Mouse (Mus musculus) thymus, adult 18-20 months (tissue): Measurements from ENCODE around the gene Rph3al.

Experiments
- DNase-seq, 2 experiments: peaks; one replicate each; pipeline ENCODE4 v3.0.0; 2022; ENCODE audit warnings: mixed read lengths in 2 of 2

Rph3al gene

DNA sequence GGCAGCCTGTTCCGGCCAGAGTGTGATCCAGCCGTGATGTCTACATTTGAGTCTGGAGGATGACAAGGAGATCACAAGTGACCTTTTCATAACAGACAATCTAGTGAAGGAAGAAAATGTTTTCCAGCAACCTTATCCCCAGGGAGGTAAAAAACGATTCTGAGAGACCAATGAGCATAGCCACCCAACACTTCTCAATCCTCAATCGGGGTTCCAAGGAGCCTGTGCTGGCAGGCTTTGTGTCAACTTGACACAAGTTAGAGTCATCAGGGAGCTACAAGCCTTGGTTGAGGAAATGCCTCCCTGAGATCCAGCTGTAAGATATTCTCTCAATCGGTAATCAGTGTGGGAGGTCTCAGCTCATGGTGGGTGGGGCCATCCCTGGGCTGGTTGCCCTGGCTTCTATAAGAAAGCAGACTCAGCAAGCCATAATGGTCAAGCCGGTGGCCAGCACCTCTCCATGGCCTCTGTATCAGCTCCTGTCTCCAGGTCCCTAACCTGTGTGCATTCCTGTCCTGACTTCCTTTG lies at the start of gene Rph3al:
Rph3al (minus strand) TSS at position 51 of the 528 bp plus-strand sequence.
- no peak for DNase-seq

DNA sequence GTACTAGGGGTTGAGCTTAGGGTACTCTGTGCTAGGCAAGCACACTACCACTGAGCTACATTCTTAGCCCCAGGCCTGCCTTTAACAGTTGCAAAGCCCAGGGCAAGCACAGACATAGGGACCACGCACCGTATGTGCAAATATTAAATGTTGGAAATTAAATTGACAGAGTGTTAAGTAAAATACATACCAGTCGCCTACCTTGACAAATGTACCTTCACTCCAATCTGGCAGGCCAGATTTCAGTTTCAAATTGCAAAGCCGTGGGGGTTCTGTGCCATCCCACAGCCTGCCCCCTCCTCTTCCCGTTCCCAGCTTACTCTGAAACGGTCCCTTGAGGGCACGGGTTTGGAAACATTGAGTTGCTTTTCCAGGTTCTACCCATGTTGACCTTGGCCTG lies 47.7 kb upstream of the Rph3al start:
- DNase-seq = no peak

DNA sequence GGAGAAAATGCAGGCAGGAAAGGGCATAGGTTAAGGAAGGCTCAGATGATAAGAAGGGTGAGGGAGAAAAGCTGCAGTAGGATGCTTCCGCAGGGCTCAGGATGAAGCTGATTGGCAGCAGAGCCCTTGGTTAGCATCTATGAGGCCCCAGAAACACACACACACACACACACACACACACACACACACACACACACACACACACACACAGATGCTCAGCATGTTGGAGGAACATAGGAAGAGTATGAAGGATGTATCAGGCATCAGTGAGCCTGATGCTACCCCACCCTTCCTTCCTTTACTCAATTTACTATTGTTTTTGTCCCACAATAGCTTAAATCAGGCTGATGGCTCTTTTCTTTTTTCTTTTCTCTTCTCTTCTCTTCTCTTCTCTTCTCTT lies 46.4 kb upstream of the Rph3al start:
- DNase-seq = no peak

DNA sequence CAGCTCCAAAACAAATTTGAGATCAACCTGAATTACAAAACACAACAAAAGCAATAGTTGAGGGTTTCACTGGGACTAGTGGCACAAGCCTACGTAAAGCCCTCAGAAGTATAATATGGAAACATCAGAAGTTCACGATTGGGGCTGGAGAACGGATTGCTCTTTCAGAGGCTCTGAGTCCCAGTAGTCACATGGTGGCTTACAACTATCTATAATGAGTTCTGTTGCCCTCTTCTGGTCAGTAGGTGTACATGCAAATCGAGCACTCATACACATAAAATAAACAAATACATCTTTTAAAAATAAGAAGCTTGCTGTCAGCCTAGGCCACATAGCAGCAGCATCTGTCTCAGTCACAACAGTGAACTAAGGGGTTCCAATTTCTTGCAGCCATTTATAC lies 45.0 kb upstream of the Rph3al start:
- DNase-seq = no peak

DNA sequence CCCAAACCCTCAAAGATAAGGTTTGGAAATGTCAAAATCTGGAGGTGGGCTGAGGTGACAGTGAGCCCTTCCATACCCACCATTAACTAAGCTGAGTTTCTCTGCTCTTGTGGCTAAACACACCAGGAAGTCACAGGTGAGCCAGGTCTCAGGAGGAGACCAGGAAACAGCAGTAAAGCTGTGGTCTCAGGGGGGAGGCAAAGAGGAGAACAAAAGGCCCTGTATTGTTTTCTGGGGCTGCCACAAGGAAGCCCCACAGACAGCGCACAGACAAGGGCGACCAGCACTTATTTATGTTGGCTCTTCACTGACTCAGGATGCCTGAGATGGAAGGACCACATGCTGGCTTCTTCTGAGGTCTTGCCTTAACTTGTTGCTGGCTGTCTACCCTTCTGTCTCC lies 42.2 kb upstream of the Rph3al start:
- DNase-seq = peak in 1 of 2 experiments; percentile 38

DNA sequence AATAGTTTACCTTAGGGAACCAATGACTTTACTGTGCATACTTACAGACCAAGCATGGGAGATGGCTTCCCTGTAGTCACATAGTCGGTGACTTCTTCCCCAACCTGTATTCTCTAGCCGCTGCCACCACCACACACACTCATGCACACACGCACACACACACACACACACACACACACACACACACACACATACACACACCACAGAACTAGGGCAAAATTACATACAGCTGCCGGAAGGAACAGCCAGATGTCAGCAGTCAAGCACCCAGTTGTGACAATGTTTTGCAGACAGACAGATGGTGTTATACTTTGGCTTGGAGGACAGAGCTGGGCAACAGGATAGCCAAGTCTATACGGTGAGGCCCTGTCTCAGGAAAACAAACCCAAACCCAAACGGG lies 39.8 kb upstream of the Rph3al start:
- DNase-seq = peak; percentile 17 to 58

DNA sequence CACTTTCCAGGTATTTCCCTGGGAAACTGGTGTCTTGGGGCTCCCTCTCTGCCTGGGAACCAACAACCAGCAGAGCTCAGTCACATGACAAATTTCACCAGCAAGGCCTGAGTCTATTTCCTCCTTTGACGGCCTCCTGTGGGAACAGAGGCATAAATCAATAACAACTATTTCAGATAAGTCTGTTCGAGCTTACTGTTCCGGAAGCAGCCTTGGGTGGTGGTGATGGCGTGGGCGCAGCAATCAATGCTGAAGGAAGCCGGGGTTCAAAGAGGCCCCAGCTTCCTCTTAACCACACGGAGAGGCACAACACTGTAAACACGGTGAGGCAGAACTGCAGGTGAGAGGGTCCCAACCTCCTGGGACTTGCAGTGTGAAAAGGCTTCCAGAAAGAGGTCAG lies 38.5 kb upstream of the Rph3al start:
- peak; percentile 73 to 87 for DNase-seq

DNA sequence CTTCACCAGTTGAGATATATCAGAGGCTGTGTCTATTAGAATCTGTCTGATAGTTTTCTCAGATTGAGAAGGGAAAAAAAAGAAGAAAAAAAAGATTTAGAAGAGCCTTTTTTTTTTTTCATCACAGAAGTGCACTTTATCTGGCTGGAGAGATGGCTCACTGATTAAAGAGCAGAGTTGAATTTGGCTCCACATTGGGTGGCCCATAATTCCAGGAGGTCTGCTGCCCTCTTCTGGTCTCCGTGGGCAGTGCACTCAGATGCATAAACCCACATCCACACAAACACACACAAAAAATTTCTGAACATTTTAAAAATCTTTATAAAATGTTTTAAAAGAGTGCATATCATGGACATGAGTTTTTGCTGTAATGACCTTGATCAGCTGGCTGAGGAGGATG lies 35.8 kb upstream of the Rph3al start:
- no peak for DNase-seq

DNA sequence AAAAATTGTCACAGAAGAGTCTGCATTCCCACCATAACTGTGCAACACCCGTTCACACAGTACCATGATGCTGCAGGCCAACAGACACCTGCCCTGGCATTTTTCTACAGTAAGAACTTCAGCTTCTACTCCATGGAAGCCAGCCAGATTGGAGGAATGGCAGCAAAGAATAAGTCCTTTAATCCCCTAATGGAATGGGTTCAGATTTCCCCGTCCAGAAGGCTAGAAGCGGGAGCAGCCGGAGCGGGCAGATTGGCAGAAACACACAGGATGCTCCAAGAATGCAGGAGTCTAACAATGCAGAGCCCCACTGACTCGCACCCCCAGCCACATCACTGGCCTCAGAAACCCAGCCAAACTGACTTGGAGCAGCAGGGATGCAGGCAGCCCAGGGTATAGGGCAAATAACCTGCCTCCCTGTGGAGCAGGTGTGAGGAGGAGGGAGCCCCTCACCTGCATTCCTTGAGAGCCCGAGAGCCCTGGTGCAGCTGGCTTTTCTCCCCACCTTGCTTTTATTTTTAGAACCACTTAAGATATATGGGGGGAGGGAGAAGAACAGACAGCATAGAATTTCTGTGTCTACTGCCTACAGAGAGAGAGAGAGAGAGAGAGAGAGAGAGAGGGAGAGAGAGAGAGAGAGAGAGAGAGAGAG lies 34.8 kb upstream of the Rph3al start:
- DNase-seq = no peak

DNA sequence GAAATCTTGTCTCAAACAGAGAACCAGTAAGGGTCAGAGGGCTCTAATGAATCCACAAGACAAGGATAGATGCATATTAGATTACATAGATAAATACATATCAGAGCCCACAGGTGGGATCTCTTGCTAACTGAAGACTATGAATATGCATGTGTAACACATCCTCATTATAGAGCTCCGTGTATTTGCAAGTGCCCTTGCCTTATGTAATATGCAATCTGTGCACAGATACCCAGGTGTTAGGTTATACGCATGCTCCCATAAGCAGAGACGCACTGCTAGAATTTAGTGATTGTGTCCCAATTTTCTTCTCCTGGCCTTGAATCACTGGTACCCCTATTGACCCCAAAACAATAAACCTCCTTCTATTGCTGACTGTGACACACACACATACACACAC lies 34.0 kb upstream of the Rph3al start:
- no peak for DNase-seq

DNA sequence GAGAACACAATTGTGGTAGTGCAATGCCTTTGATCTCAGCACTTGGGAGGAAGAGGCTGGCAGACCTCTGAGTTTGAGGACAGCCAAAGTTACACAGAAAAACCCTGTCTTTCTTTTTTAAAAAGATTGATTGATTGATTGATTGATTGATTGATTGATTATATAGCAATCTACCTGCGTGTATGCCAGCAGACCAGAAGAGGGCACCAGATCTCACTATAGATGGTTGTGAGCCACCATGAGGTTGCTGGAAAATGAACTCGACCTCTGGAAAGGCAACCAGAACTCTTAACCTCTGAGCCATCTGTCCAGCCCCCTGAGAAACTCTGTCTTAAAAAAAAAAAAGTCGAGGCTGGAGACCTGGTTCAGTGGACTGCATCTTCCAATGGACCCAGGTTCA lies 32.4 kb upstream of the Rph3al start:
- DNase-seq = no peak

DNA sequence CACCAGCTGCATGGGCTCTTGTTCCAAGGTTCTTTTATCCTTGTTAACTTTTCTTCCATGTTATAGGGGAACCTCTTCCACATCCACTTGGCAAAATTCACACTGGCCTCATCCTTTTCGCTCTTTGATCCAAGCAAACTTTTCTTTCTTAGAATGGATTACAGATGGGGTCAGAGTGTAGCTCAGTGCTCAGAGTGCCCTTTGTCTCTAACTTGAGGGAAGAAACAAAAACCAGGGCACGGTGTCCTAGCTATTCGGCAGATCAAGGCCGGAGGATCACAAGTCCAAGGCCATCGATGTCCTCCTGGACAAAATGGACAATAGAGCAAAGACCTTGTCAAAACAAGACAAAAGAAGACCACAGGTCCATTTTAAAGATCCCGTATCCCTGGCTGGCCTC lies 30.5 kb upstream of the Rph3al start:
- DNase-seq = no peak

DNA sequence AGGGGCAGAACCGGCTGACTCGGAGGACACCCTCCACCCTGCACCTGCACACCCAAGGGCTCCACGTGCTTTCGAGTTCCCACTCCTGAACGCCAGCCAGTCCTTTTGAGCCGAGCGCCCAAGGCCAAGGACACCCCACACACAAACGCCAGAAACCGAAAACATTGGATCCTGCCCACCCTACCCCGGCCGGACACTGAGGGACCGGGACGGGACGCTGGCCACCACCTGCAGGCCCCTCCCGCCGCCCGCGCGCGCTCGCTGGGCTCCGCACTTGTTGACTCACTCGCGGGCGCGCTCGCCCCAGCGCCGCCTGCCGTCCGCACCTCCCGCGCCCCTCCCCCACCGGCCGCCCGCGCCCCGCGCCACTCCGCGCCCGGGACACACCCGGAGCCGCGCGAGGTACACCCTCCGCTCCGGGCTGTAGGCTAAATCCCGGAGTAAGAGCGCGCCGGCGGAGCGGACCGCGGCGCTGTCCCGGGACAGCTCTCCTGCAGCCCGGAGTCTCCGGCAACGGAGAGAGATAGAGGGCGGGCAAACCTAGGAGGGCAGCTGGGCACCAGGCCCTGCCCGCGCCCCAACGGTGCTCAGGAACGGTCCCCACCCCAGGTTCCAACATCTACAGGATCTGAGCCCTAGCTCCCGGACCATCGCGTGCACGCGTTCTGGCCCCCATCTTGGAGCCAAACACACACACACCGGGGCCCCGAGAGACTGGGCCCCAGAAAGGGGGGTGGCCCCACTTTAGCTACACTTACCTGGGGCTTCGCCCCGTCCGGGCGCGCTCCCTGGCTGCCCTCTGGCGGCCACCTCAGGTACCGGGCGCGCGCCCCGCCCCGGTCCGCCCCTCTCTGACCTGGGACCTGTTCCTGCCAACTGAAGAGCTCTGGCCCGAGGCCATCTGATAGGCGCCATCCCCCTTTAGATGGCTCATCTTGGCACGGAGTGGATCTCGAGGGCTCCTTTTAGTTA lies 28.5 kb upstream of the Rph3al start:
- peak; percentile 69 to 74 for DNase-seq

DNA sequence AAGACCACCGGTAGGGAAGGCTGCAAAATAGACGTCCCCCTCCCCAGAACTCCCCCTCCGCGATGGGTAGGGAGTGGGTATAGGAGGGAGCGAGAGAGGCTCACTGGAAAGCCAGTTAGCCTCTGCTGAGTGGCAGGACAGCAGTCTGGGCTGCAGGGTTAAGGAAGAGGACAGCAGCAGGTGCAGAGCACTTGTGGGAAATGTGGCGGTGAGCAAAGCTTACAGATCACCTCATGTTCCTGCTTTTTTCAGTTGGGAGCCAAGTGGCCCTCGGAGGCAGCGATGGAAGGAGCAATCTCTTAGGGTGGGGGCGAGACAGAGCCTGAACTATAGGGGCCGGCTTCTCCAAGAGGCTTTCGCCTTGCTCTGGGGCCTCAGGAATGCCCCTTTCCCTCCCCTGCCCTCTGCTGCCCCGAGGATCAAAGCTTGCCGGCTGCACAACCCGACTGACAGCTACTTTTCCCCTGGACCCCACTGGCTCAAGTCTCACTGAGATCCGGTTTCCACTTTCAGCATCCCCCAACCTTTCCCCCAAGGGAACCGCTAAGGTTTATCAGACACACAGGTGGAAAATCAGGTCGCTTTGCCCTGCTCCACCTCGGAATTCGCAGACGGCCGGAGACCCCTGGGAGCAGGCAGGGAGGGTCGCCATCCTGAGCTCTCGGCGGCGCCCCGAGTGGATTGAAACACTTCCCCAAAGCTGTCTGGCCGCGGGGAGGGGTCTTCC lies 27.6 kb upstream of the Rph3al start:
- DNase-seq = no peak

DNA sequence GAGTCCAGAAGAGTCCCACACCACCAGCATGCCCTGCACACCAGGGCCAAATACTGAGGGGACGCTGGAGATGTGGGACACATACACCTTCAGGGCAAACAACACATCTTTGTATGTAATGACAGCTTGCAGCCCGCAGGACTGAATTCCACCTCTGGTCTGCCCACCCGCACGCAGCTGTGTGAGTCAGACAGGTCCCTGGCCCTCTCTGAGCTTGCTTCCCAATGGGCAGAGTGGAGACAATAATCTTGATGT lies 26.2 kb upstream of the Rph3al start:
- no peak for DNase-seq

DNA sequence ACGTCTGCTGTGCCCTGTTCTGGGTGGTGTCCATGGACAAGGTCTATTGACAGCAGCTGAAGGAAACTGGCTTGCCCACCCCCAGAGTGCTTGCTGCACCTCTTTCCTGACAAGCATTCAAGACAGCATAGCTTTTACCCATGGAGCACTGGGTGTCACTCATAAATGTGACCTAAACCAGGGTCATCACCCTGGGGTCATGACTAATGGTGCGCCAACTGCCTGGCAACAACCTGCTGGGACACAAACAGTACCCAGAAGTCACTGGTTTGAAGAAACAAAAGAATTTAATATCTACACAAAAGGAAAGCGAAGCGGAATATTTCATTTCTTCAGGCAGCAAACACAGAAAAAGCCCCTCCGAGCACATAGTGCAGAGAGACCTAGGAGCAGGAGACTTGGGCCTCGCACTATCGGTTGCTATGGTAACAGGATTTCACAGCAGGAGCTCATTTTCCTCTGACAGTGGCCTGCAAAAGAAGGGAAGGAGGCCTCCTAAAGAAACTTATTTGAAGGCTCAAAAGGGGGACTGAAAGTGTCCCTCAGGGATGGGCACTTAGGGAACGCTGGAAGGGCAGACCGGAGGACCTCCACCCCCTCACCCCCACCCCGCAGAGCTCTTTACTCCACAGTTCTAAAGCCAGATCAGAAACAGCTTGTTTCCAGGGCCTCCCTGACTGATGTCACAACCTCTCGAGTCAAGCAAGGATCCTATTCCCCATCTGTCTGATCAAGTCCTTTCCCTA lies 25.7 kb upstream of the Rph3al start:
- DNase-seq = no peak

DNA sequence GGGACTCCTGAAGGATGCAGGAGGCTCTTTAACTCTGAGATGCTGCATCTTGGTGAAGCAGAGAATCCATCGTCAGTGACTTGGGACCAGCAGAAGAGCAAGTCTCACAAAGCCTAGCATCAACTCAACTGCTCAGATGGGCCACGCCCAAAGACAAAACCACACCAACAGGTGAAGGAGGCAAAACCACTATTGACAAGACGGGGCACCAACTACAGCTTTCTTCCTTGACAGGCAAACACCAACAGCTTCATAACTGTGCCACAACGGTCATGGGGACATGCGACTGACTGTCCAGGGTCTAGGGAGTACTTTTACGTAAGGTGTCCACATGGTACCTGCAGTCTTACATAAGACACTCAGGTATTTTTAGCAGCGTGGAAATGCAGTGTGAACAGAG lies 23.6 kb upstream of the Rph3al start:
- DNase-seq = no peak

DNA sequence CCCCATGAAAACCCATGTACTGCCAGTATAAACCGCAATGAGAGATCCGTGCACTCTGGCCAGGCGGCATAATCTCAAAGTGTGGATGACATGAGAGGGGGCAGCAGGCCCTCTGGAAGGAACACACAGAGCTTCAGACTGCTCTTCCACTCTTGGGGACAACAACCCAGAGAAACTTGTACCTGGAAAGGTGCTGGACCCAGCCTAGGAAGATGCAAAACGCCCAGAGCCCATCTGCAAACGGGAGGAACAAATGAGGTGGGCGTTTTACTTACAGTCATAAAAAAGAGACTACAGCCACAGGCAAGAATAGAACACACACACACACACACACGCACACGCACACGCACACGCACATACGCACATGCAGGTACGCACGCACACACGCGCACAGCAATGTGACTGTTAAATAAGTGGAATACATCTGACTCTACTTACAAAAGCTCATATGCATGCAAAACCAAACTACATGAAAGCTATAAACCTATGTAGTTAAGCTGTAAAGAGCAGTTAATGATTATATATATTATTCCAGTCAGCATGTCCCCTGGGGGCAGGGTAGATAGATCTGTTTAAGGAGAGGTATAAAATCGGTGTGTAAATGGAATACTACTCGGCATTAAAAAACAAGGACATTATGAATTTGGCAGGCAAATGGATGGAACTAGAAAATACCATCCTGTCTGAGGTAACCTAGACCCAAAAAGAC lies 19.0 kb upstream of the Rph3al start:
- no peak for DNase-seq

DNA sequence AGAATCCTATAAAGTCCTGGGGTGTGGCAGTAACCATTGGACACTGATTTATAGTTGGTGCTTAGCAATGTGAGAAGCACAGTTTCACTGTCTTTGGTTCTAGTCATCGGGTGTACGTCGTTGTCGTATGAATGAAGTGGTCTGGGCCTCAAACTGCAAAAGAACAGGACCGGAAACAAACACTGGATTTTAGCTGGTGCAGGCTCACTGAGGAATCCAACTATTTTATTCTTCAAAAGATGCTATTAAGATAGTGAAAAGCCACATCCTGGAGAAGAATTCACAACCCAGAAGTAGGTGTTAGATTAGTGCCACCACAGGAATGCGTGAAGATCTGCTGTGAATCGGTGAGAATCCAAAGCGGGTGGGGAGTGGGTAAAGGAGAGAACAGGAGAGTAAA lies 18.4 kb upstream of the Rph3al start:
- DNase-seq = no peak

DNA sequence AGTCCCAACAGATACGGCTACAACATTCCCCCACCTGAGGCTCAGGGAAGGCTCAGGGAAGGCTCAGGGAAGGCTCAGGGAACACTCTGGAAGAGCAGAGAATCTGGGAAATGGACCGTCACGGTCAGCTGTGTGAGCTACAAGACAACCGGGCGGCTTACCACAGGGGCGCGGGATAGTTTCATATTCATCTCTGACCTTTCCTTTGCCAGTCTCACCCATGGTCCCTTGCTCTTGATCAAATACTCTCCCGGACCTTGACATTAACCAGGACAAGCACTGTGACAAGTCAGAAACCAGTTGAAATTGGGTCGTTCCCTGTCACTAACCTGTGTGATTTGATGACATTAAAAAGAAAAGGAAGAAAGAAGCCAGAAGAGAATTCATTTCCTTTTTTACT lies 16.7 kb upstream of the Rph3al start:
- no peak for DNase-seq

DNA sequence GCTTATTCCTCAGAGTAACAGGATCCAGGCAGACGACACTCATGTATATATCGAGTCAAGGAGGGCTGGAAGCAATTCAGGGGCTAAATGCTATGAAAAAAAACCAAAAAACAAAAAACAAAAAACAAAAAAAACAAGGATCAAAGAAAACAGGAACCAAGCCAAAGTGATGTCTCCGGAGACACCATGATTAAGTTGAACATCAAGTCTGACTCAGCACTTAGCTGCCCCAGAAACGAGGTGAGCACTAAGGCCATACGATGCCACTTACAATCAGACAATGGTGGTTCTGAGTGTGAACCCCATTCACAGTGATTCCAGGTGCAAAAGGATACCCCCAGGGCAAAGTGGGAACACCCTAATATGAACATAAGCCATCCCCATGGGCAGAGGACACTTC lies 13.7 kb upstream of the Rph3al start:
- DNase-seq = no peak

DNA sequence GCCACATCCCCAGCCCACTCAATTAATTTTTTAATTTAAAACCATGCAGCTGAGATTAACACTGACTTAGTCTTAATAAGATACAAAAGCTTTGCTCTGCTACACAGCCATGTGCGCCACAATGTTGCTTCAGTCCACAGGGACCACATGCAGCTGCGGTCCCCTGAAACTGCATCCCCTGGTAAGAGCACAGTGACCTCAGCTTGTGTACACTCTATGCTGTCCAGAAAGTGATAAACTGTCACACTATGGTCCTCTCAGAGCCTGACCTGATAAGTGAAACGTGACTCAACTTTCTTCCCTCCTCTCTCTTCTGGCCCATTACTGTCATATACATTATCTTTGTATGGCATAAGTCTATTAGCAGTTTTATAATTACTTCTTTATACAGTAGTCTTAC lies 12.2 kb upstream of the Rph3al start:
- no peak for DNase-seq
